Mouse (Mus musculus) lung, adult 2 months (tissue): Measurements from ENCODE around the gene Epha3. TPM values are rescaled to one million over a fixed set of nuclear protein-coding genes. Genes with fewer than 3 reads are reported as not detected.

Source experiments
- DNase-seq: peaks from one replicate; pipeline ENCODE4 v3.0.0; 2022
- H3K4me1 ChIP-seq: fragments of 200-500 bp; 2 replicates; pipeline ENCODE4 v1.6.1; 2011; ENCODE audit warnings: low read length; ENCODE audit not compliant: control insufficient read depth, insufficient read depth
- H3K4me3 ChIP-seq: fragments of 200-500 bp; replicated peaks from 2 replicates; pipeline ENCODE3; 2011; ENCODE audit warnings: low read depth, mild to moderate bottlenecking, control low read depth, low read length; ENCODE audit errors: extremely low read depth
- CTCF ChIP-seq: fragments of 200-500 bp; IDR thresholded peaks from 2 replicates; pipeline ENCODE4 v1.5.1; 2011; ENCODE audit warnings: mild to moderate bottlenecking, low read length, control low read depth; ENCODE audit not compliant: insufficient read depth
- POLR2A ChIP-seq: fragments of 200-500 bp; IDR thresholded peaks from 2 replicates; pipeline ENCODE4 v1.6.1; 2011; ENCODE audit warnings: low read depth, mild to moderate bottlenecking, control low read depth, low read length, borderline replicate concordance; ENCODE audit errors: extremely low read depth
- WGBS: fragments of 180-500 bp; shearing (Covaris S2); methylation state at CpG from one replicate; pipeline ENCODE4 v1.1.7; 2018; 5-methylcytosine and 5-hydroxymethylcytosine counted together
- polyA plus RNA-seq: library from polyadenylated mRNA; depleted of rRNA; stranded (reverse); fragments of >200 nt; gene quantifications from 2 replicates; pipeline ENCODE4 v1.2.3, GENCODE M21; 2012

Gene Epha3
- polyA plus RNA-seq, 1 experiment, result 5.4 TPM

DNA sequence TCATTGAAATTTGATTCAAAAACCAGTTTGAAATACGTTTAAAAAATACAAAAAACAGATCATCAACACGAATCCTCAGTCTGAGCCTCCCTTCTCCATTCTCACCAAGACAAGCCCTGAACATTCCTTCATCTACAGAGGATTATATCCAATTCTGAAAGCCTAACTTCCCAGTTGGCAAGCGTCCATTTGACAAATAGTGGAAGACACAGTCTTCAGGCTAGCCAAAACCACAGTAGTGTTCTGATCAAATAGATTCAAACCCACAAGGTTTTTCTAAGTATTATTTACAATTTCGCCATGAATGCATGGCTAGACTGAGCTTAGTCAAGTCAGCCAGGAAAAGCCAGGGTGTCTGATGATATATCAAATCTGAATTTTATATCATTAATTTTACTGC lies 179.8 kb downstream of the Epha3 start:
- Histone ChIP-seq H3K4me1 (no peaks in the 10 kb centered on the region), H3K4me3 (no peak overlapping the region)
- no peak for DNase-seq
- TF ChIP-seq CTCF, result no peak
- TF ChIP-seq POLR2A, result no peak
- WGBS, result 55% methylated on average over 4 of the region's 4 CpGs

- DNase-seq, result no peak
- 31% methylated on average over 1 of the region's 1 CpGs for WGBS
- TF ChIP-seq CTCF (no peak), POLR2A (no peak)
- Histone ChIP-seq H3K4me3 (no peak overlapping the region), H3K4me1 (no peaks in the 10 kb centered on the region)
Observed at GRCm38 (mm10) chr16:63674426-63674825, 189.5 kb downstream of the Epha3 start.

DNA sequence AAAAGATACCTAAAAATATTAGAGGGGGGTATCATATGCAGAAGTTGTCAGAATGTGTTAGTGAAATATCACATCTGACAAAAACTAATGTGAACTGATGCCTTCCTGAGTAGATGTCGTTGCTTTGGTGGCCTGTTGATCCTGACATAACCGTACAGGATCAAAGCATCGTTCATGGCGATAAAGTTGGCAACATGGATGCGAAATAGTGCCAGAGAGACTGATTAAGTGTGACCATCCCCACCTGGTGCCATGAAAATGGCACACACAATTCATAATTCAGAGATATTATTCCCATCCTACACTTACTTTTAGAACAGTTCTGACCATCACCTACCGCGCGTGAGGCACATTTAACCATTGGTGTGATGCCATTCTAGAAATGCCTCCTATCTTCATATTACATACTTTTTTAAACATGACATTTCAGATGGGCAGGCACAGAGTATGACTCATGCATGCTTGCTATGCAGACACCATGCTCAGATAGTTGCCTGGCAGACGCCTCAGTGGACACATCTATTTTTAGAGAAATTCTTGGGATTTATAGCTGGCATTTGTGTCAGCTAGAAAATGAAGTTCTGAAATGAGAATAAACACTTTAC lies 190.6 kb downstream of the Epha3 start:
- DNase-seq, result no peak

GRCm38 (mm10) chr16:63665897-63666464 lies 198.0 kb downstream of the Epha3 start:
- TF ChIP-seq CTCF, result no peak
- no peak for TF ChIP-seq POLR2A
- no peak for DNase-seq
- H3K4me1 ChIP-seq, result no peaks in the 10 kb centered on the region
- H3K4me3 ChIP-seq, result no peak overlapping the region
- whole genome bisulfite sequencing, result 58% methylated on average over 3 of the region's 3 CpGs

More for the DNA sequence above, 190.6 kb downstream of the Epha3 start:
- 72% methylated on average over 9 of the region's 9 CpGs for WGBS
- TF ChIP-seq POLR2A, result no peak
- no peak for TF ChIP-seq CTCF
- H3K4me3 ChIP-seq, result no peak overlapping the region
- no peaks in the 10 kb centered on the region for H3K4me1 ChIP-seq

- Histone ChIP-seq H3K4me1 (no peaks in the 10 kb centered on the region), H3K4me3 (no peak overlapping the region)
- DNase-seq, result no peak
- TF ChIP-seq CTCF (no peak), POLR2A (no peak)
- 37% methylated on average over 4 of the region's 4 CpGs for whole genome bisulfite sequencing
Observed at GRCm38 (mm10) chr16:63658302-63658974, 205.5 kb downstream of the Epha3 start.

- no peak for TF ChIP-seq CTCF
- DNase-seq, result no peak
- Histone ChIP-seq H3K4me3 (no peak overlapping the region), H3K4me1 (no peaks in the 10 kb centered on the region)
- 48% methylated on average over 2 of the region's 2 CpGs for WGBS
Observed at GRCm38 (mm10) chr16:63657743-63658142, 206.2 kb downstream of the Epha3 start.

DNA sequence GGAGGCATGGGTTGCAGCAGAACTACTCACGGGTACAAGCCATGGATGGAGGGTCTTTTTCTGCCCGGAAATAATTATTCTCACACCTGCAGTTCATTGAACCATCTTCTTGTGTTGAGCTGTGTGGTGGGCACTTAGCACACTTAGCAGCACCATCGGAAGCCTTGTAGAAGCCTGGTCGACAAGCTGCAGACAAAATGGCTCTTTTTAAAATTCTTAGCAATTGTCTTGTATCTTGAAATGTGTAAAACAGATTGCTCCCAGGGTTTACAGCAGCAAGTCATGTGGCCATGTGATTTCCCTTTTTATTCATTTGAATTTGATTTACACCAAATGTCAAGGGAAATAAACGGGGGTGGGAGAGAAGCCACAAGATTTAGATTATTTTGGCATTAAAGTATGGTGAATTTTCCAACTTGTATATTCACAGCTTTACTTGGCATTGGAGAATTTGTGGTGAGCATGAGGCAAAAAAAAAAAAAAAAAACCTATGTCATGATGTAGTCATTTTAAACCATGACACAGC lies 210.5 kb downstream of the Epha3 start:
- TF ChIP-seq CTCF (no peak), POLR2A (no peak)
- 85% methylated on average over 5 of the region's 5 CpGs for WGBS

GRCm38 (mm10) chr16:63650760-63651159 lies 213.2 kb downstream of the Epha3 start:
- no peaks in the 10 kb centered on the region for H3K4me1 ChIP-seq
- DNase-seq, result no peak
- 70% methylated on average over 3 of the region's 3 CpGs for WGBS
- TF ChIP-seq CTCF (no peak), POLR2A (no peak)
- H3K4me3 ChIP-seq, result no peak overlapping the region

More for the DNA sequence above, 210.5 kb downstream of the Epha3 start:
- Histone ChIP-seq H3K4me1 (no peaks in the 10 kb centered on the region), H3K4me3 (no peak overlapping the region)
- no peak for DNase-seq

- Histone ChIP-seq H3K4me3 (no peak overlapping the region), H3K4me1 (no peaks in the 10 kb centered on the region)
- TF ChIP-seq POLR2A (no peak), CTCF (no peak)
- no peak for DNase-seq
Observed at GRCm38 (mm10) chr16:63646577-63646976, 217.4 kb downstream of the Epha3 start.

DNA sequence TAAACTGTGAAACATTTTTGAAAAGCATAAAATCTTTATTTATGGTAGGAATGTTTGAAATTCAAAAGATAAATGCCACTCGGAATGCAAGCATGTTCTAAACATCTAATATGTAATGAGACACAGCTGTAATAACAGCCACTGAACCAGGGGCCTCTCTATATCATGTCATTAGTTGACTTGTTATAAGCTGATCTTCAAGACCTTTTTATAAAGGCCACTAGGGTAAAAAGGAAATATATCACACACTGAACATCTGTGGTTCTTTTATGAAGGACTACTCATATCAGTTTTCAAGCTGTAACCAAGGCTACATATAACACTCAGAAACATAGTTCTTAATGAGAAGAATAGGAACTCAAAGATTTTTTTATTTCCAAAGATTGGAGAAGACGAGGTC lies 221.3 kb downstream of the Epha3 start:
- Histone ChIP-seq H3K4me3 (no peak overlapping the region), H3K4me1 (no peaks in the 10 kb centered on the region; the same call in 1 of the 2 replicates)
- no peak for DNase-seq
- WGBS, result 53% methylated on average over 2 of the region's 2 CpGs
- TF ChIP-seq POLR2A (no peak), CTCF (no peak)
